Mouse (Mus musculus) forebrain, embryonic 12.5 days (tissue): Measurements from ENCODE around the gene Krtap26-1. TPM values are rescaled to one million over a fixed set of nuclear protein-coding genes. Genes with fewer than 3 reads are reported as not detected.

Experiments
- ATAC-seq: fragments of 200-750 bp; cut with Nextera tagmentation; 2 replicates; pipeline ENCODE4 v1.8.0; 2017; ENCODE audit warnings: moderate TSS enrichment; ENCODE audit not compliant: low FRiP score
- H3K27ac ChIP-seq: fragments of 300-500 bp; sonication (generic); 2 replicates; pipeline ENCODE4 v1.5.1; 2016; ENCODE audit warnings: mild to moderate bottlenecking
- H3K27me3 ChIP-seq: fragments of 300-500 bp; sonication (generic); 2 replicates; pipeline ENCODE4 v1.6.1; 2016; ENCODE audit warnings: mild to moderate bottlenecking
- H3K36me3 ChIP-seq: fragments of 300-500 bp; sonication (generic); replicated peaks from 2 replicates; pipeline ENCODE4 v1.6.1; 2016; ENCODE audit warnings: mild to moderate bottlenecking
- H3K4me1 ChIP-seq: fragments of 300-500 bp; sonication (generic); 2 replicates; pipeline ENCODE4 v1.6.1; 2016
- H3K4me2 ChIP-seq: fragments of 300-500 bp; sonication (generic); 2 replicates; pipeline ENCODE4 v1.6.1; 2016; ENCODE audit warnings: mild to moderate bottlenecking, moderate library complexity
- H3K4me3 ChIP-seq: fragments of 300-500 bp; sonication (generic); replicated peaks from 2 replicates; pipeline ENCODE4 v1.5.1; 2016; ENCODE audit warnings: mild to moderate bottlenecking
- H3K9ac ChIP-seq: fragments of 300-500 bp; sonication (generic); 2 replicates; pipeline ENCODE4 v1.6.1; 2016; ENCODE audit warnings: mild to moderate bottlenecking
- H3K9me3 ChIP-seq: fragments of 300-500 bp; sonication (generic); 2 replicates; pipeline ENCODE4 v1.6.1; 2016
- WGBS: fragments of 180-500 bp; shearing (Covaris S2); methylation state at CpG from one replicate; pipeline ENCODE4 v1.1.7; 2016; 5-methylcytosine and 5-hydroxymethylcytosine counted together
- polyA plus RNA-seq: library from polyadenylated mRNA; unstranded; fragments of >200 nt; fragmentation: Nextera tagmentation; extraction: Ambion mirVana; gene quantifications from 2 replicates; pipeline ENCODE4 v1.2.1, GENCODE M21; 2016

Krtap26-1 gene
- not detected in 2 replicates for polyA plus RNA-seq

DNA sequence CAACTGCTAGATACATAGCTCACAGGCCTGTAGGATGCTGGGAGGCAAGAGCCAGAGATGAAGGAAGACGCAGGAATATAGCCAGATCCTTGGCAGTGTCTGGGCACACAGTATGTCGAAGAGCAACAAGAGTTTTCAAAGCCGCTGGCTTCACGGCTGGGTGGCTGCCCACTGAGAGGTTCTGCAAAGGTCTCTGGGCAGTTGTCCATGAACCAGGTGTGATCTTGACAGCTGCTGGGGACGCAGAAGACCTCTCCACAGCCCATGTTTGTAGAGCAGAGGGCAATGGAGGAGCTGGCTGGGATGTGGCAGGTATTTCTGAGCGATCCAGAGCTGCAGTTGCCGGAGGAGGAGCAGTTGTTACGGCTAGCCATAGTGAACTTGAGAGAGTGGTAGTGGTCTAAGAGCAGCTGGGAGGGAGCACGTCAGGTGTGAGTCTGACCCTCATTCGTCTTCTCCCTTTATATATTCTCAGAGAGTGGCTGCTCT is at the start of gene Krtap26-1:
Gene Krtap26-1 (minus strand): TSS at position 439 of the 489 bp plus-strand sequence.
- H3K4me1 ChIP-seq, result no peaks in the 10 kb centered on the region
- H3K27ac ChIP-seq, result no peak within 1 kb of the TSS
- no peak within 1 kb of the TSS for H3K4me3 ChIP-seq
- no peaks in the 10 kb centered on the region for H3K36me3 ChIP-seq
- no peaks in the 10 kb centered on the region for H3K27me3 ChIP-seq
- H3K9ac ChIP-seq, result no peak within 1 kb of the TSS
- no peak for ATAC-seq
- no peak within 1 kb of the TSS for H3K4me2 ChIP-seq
- WGBS, result 90% methylated on average over 10 of the region's 10 CpGs
- H3K9me3 ChIP-seq, result no peaks in the 10 kb centered on the region

DNA sequence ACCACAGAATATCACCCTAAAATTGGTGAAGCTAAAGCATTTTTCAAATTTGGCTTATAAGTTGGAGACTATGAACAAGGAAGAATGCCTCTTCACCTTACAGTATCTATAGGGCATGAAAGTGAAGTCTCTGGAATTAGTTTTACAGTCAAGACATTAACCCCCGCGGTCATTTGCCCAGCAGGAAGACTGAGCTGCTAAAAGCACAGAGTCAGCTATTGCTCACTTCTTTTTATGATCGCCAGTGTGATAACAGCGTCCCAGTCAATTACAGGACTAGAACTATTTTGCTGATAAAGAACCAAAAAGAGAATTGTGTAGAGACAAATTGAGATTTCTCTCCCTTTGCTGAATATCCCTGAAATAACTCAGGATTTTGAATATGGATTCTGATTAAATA is 48.7 kb upstream of the Krtap26-1 start:
- H3K27ac ChIP-seq, result no peak overlapping the region
- no peaks in the 10 kb centered on the region for H3K9me3 ChIP-seq
- no peaks in the 10 kb centered on the region for H3K27me3 ChIP-seq
- no peak for ATAC-seq
- no peaks in the 10 kb centered on the region for H3K4me1 ChIP-seq
- H3K4me2 ChIP-seq, result no peak overlapping the region
- no peak overlapping the region for H3K9ac ChIP-seq
- no peaks in the 10 kb centered on the region for H3K36me3 ChIP-seq
- WGBS, result 87% methylated on average over 4 of the region's 4 CpGs
- H3K4me3 ChIP-seq, result no peak overlapping the region

DNA sequence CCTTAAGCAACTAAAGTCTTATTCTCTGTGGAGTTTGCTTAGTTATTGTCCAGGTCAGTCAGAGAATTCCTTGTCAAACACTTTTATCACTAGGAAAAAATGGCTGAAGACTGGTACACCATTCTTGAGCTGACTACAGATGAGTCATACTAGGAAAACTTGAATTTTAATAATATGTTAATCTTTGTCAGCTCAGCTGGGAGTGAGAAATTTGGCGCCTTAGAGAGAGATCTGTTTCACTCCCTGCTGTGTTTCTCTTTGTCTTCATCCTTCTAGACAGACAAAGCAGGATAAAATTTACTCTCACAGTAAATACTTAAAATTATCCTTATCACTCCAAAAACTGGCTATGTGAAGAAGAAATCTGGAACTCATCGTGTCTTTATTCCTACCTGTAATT is 33.7 kb upstream of the Krtap26-1 start:
- H3K27ac ChIP-seq, result no peak overlapping the region
- ATAC-seq, result peak; percentile 53; the same call in 1 of the 2 replicates

DNA sequence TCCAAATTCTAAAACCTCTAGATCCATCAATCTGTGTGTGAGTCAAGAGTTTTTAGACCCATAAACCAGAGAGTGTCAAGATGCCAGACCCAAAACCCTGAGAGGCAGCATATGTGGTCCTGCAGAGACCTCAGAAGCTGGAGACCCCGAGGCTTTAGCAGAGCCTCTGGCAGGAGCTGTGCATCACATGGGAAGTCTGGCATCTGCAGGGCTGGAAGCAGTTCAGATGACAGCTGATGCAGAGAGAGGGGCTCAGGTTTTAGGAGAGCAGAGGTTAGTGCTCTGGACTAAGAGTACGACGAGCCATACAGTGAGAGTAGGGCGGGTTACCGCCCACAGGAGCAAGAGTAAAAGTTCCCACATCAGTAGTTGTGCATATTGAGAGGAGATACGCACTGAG is 31.5 kb upstream of the Krtap26-1 start:
- no peak overlapping the region for H3K4me2 ChIP-seq
- no peaks in the 10 kb centered on the region for H3K27me3 ChIP-seq
- H3K4me1 ChIP-seq, result peaks cover 3% of the 10 kb centered on the region; the same call in 1 of the 2 replicates
- no peak for ATAC-seq
- H3K9ac ChIP-seq, result no peak overlapping the region
- H3K27ac ChIP-seq, result no peak overlapping the region
- 94% methylated on average over 6 of the region's 6 CpGs for WGBS
- no peaks in the 10 kb centered on the region for H3K36me3 ChIP-seq
- no peak overlapping the region for H3K4me3 ChIP-seq
- H3K9me3 ChIP-seq, result no peaks in the 10 kb centered on the region

More for the DNA sequence above, 33.7 kb upstream of the Krtap26-1 start:
- Histone ChIP-seq H3K9me3 (no peaks in the 10 kb centered on the region), H3K4me1 (peaks cover 3% of the 10 kb centered on the region; the same call in 1 of the 2 replicates), H3K4me2 (no peak overlapping the region), H3K36me3 (no peaks in the 10 kb centered on the region), H3K27me3 (no peaks in the 10 kb centered on the region), H3K9ac (no peak overlapping the region), H3K4me3 (no peak overlapping the region)
- 43% methylated on average over 2 of the region's 2 CpGs for WGBS

DNA sequence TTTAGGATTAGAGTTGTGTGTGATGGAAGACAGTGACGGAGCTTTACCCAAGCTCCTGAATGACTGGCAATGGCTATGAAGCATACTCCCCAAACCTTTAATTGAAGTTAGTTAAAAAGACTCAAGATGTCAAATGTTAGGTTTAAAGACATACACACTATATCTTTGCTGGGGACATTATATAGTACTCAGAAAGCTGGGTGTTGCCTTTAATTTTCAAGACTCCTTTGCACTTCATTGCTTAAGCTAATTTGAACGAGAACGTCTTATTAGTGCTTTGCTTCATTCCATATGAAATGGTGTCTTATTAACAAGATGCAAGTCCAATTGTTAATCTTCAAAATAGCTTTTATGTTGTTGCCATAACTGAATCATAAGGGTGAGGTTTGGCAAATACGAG is 24.0 kb upstream of the Krtap26-1 start, which contains the start of gene Krtap27-1:
Gene Krtap27-1 (minus strand): TSS at position 101 of the 400 bp plus-strand sequence.
- no peak for ATAC-seq
- Histone ChIP-seq H3K36me3 (no peaks in the 10 kb centered on the region), H3K4me2 (no peak within 1 kb of the TSS), H3K4me3 (no peak within 1 kb of the TSS), H3K9ac (no peak within 1 kb of the TSS), H3K27me3 (no peaks in the 10 kb centered on the region), H3K27ac (no peak within 1 kb of the TSS), H3K9me3 (no peaks in the 10 kb centered on the region), H3K4me1 (no peaks in the 10 kb centered on the region)
- 92% methylated on average over 4 of the region's 4 CpGs for WGBS

DNA sequence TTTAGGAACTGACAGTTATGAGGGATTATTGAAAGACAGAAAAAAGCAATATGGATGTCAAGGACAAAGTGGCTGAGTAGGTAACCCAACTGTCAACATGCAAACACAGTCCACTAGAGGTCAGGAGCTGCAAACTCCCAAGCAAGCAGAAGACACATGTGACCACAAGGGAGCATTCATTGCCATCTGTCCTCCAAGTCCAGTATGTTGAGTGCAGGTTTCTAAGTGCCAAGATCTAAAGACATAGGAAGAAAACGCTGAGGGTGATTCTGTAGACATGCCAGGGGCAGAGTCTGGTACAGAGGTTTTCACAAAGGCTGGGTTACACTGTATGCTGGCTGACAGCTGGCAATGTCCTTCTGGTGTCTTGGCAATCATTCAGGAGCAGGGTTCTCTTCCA is 9.8 kb upstream of the Krtap26-1 start:
- Histone ChIP-seq H3K27me3 (no peaks in the 10 kb centered on the region), H3K9ac (no peak overlapping the region), H3K36me3 (no peaks in the 10 kb centered on the region), H3K4me2 (no peak overlapping the region), H3K4me1 (no peaks in the 10 kb centered on the region), H3K27ac (no peak overlapping the region), H3K4me3 (no peak overlapping the region), H3K9me3 (no peaks in the 10 kb centered on the region)
- peak; percentile 33; the same call in 1 of the 2 replicates for ATAC-seq
- 64% methylated on average over 1 of the region's 1 CpGs for WGBS

DNA sequence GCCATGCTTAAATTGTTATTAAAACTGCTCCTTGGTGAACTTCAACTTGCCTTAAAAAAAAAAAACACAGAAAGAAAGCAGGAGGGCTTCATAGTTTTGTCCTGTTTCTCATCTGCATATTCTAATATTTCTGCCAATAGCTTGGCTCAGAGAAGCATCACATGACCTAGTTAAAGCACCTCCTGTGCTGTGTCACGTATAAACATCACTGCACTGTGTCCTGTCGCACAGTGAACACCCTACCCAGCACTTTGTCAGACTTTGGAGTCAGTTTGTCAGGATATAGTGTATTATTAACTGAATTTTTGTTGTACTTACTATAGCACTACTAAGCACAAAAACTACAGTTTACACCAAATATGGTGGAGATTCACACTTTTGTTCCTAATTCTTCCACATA is 4.4 kb upstream of the Krtap26-1 start:
- Histone ChIP-seq H3K4me1 (no peaks in the 10 kb centered on the region), H3K4me2 (no peak overlapping the region), H3K4me3 (no peak overlapping the region), H3K9ac (no peak overlapping the region), H3K9me3 (no peaks in the 10 kb centered on the region), H3K27me3 (no peaks in the 10 kb centered on the region), H3K27ac (no peak overlapping the region), H3K36me3 (no peaks in the 10 kb centered on the region)
- no peak for ATAC-seq
- 78% methylated on average over 2 of the region's 2 CpGs for WGBS

DNA sequence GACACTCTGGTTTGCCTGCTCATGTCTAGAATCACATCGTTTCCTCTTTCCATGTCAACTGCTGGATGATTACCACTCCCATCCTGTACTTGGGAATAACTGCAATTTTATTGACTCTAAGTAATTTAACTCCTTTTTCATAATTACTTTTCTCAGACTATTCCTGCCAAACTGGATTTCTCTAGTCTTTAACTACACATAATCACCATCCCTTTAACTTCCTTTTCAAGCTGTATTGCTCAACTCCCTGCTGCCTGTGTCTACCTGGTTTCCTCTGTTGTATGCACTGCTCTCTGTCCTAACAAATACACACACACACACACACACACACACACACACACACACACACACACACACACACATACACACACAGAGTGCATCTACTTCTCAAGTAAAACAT is 3.5 kb upstream of the Krtap26-1 start:
- H3K27me3 ChIP-seq, result no peaks in the 10 kb centered on the region
- no peaks in the 10 kb centered on the region for H3K36me3 ChIP-seq
- H3K4me1 ChIP-seq, result no peaks in the 10 kb centered on the region
- no peak overlapping the region for H3K9ac ChIP-seq
- no peak for ATAC-seq
- H3K9me3 ChIP-seq, result no peaks in the 10 kb centered on the region
- H3K4me3 ChIP-seq, result no peak overlapping the region
- 78% methylated on average over 1 of the region's 1 CpGs for WGBS
- no peak overlapping the region for H3K27ac ChIP-seq
- H3K4me2 ChIP-seq, result no peak overlapping the region

DNA sequence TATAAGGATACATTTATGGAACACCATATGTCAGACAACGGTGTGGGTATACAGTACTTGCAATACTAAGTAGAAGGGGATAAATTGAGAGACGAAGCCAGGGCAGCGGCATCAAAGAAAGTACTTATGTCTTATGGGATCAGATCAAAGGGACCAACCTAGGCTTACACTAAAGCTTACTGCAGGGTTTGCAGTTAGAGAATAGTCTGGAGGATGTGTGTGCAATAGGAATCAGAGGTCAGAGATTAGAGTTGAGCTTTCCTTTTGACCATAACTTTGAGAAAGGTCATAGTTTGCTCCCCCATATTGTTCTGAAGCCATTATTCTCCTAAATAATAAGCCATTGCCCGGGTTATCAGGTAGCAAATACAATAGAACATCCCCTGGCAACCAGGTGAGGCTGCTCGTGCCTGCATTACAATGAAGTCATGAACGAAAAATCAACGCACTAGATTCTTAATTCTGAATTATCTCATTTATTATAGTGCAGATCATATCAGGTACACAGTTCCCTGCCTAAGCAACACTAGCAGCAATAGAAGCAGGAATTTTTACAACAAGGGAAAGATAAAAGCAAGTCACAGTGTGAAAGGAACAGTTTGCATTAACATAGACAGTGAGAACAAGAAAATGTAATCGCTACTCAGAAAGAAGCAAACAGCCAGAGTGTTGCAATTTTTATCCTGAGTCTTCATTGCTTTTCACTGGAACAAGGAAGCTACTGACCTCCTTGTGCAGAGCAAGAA is 1.1 kb downstream of the Krtap26-1 start:
- no peak overlapping the region for H3K4me3 ChIP-seq
- H3K9me3 ChIP-seq, result no peaks in the 10 kb centered on the region
- no peaks in the 10 kb centered on the region for H3K27me3 ChIP-seq
- H3K27ac ChIP-seq, result no peak overlapping the region
- H3K4me1 ChIP-seq, result no peaks in the 10 kb centered on the region
- H3K4me2 ChIP-seq, result no peak overlapping the region
- WGBS, result 81% methylated on average over 8 of the region's 8 CpGs
- ATAC-seq, result 0 out of 2 replicates have a peak, but pooled peaks have one; percentile 3
- no peak overlapping the region for H3K9ac ChIP-seq
- no peaks in the 10 kb centered on the region for H3K36me3 ChIP-seq

DNA sequence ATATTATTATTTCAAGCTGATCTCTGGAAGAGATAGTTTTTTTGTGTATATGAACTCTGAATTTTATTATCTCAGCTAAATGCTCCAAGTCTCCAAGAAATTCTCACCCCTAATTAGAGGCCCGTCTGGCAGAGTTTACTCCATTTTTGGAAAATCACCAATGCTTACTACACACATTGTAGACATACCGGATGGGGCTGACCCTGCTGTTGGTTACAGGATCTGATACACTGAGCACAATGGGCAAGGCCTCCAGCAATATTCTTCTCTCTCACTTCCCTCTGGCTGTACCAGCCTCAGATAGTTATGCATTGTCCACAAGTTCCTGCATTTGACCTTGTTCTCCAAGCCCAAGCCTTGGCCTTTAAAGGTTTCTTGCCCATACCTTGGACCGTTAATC is 7.5 kb downstream of the Krtap26-1 start:
- ATAC-seq, result no peak
- WGBS, result 86% methylated on average over 3 of the region's 3 CpGs
- Histone ChIP-seq H3K27ac (no peak overlapping the region), H3K9me3 (no peaks in the 10 kb centered on the region), H3K27me3 (no peaks in the 10 kb centered on the region), H3K4me2 (no peak overlapping the region), H3K4me3 (no peak overlapping the region), H3K36me3 (no peaks in the 10 kb centered on the region), H3K4me1 (no peaks in the 10 kb centered on the region), H3K9ac (no peak overlapping the region)

DNA sequence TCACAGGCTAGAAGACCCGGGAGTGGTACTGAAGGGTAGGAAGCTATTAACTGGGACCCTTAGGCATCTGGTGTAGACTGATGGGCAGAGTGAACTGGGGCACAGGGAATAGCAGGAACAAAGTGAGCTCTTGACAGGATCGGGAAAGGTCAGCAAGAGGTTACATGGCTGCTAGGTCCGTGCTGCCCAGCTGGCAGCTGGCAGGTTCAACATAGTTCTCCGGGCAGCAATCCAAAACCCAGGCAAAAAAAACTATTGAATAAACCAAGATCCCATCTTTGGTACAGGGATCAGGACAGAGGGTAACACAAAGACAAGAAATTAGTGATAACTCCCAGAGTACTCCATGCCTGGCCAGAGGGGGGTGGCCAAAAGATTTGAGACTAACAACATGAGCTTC is 12.5 kb downstream of the Krtap26-1 start:
- H3K27me3 ChIP-seq, result no peaks in the 10 kb centered on the region
- no peak overlapping the region for H3K27ac ChIP-seq
- 80% methylated on average over 4 of the region's 4 CpGs for WGBS
- H3K4me1 ChIP-seq, result no peaks in the 10 kb centered on the region
- no peak overlapping the region for H3K4me2 ChIP-seq
- no peak overlapping the region for H3K4me3 ChIP-seq
- no peak for ATAC-seq
- H3K9me3 ChIP-seq, result no peaks in the 10 kb centered on the region
- H3K36me3 ChIP-seq, result no peaks in the 10 kb centered on the region
- no peak overlapping the region for H3K9ac ChIP-seq

DNA sequence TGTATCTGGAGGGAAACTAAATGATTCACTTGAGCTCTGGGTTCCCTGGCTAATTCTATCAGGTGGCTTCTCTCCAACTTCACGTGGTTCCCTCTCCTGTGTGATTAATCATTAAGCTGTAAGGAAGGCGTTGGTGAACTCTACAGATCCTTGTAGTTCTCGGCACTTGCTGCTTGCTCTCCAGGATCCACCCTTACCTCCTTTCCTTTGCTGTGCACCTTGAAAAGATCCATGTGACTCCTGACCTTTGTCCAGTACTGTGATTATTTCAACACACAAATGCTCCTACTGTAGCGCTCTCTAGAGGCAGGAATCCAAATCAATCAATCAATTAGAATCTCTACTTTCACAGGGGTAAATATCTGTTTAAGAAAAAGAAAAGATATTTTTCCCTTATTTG is 16.1 kb downstream of the Krtap26-1 start:
- H3K4me3 ChIP-seq, result no peak overlapping the region
- H3K4me2 ChIP-seq, result no peak overlapping the region
- no peak overlapping the region for H3K27ac ChIP-seq
- no peaks in the 10 kb centered on the region for H3K27me3 ChIP-seq
- ATAC-seq, result no peak
- 86% methylated on average over 4 of the region's 4 CpGs for WGBS
- H3K36me3 ChIP-seq, result no peaks in the 10 kb centered on the region
- H3K9ac ChIP-seq, result no peak overlapping the region
- H3K4me1 ChIP-seq, result no peaks in the 10 kb centered on the region
- no peaks in the 10 kb centered on the region for H3K9me3 ChIP-seq

DNA sequence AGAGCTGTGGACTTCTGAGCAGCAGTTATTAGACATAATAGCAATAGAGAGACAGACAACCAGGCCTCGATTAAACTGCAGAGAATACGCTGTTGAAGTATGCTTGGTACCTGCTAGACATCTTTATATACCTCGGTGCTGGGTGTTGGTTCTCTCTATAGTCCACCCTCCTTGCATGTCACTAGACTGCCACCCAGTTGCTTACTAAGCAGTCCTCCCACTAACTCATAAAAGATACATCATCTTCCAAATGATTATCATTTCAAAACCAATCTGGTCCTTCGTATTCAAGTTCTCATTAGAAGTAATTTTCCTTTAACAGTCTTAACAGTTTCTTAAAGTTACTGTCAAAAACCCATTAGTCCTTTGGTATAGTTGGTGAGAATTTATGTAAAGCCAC is 20.0 kb downstream of the Krtap26-1 start, which contains the start of gene 2310079G19Rik:
Gene 2310079G19Rik (minus strand): TSS at position 101 of the 400 bp plus-strand sequence.
- Histone ChIP-seq H3K4me3 (no peak within 1 kb of the TSS), H3K36me3 (no peaks in the 10 kb centered on the region), H3K9ac (no peak within 1 kb of the TSS), H3K4me2 (no peak within 1 kb of the TSS), H3K27ac (no peak within 1 kb of the TSS), H3K27me3 (no peaks in the 10 kb centered on the region), H3K4me1 (no peaks in the 10 kb centered on the region), H3K9me3 (no peaks in the 10 kb centered on the region)
- ATAC-seq, result no peak
- 95% methylated on average over 4 of the region's 4 CpGs for WGBS
